Mouse (Mus musculus) intestine, postnatal 0 days (tissue): ENCODE measurements at regions not wholly inside any gene's neighbourhood (a gene's known extent, or its start where the extent isn't known, plus 50 kb on each side); places are given as distances from the start of the nearest gene placed in this dataset.

Experiments
- ATAC-seq: fragments of 200-750 bp; cut with Nextera tagmentation; 2 replicates; pipeline ENCODE4 v1.8.0; 2017; ENCODE audit warnings: mild to moderate bottlenecking, moderate TSS enrichment, moderate library complexity
- H3K27ac ChIP-seq: fragments of 300-500 bp; sonication (generic); 2 replicates; pipeline ENCODE4 v1.5.1; 2014; ENCODE audit warnings: mild to moderate bottlenecking, low read depth, low read length, moderate library complexity
- H3K27me3 ChIP-seq: fragments of 300-500 bp; sonication (generic); replicated peaks from 2 replicates; pipeline ENCODE4 v1.6.1; 2014; ENCODE audit warnings: low read length, mixed read lengths; ENCODE audit not compliant: control insufficient read depth, insufficient read depth
- H3K36me3 ChIP-seq: fragments of 300-500 bp; sonication (generic); 2 replicates; pipeline ENCODE4 v1.6.1; 2014; ENCODE audit warnings: mild to moderate bottlenecking, moderate library complexity; ENCODE audit not compliant: control insufficient read depth, insufficient read depth
- H3K4me1 ChIP-seq: fragments of 300-500 bp; sonication (generic); replicated peaks from 2 replicates; pipeline ENCODE4 v1.6.1; 2014; ENCODE audit warnings: antibody characterized with exemption, low read length, mixed read lengths; ENCODE audit not compliant: control insufficient read depth, insufficient read depth
- H3K4me2 ChIP-seq: fragments of 300-500 bp; sonication (generic); replicated peaks from 2 replicates; pipeline ENCODE4 v1.6.1; 2014; ENCODE audit warnings: low read depth, mild to moderate bottlenecking, moderate library complexity
- H3K4me3 ChIP-seq: fragments of 300-500 bp; sonication (generic); 2 replicates; pipeline ENCODE4 v1.5.1; 2014; ENCODE audit warnings: low read depth, low read length
- H3K9ac ChIP-seq: fragments of 300-500 bp; sonication (generic); 2 replicates; pipeline ENCODE4 v1.6.1; 2014; ENCODE audit warnings: mild to moderate bottlenecking, low read depth, low read length
- H3K9me3 ChIP-seq: fragments of 300-500 bp; sonication (generic); 2 replicates; pipeline ENCODE4 v1.6.1; 2016; ENCODE audit warnings: mixed run types; ENCODE audit not compliant: control insufficient read depth
- CTCF ChIP-seq: sonication (generic); IDR thresholded peaks from 2 replicates; pipeline ENCODE4 v1.5.1; 2016; ENCODE audit warnings: low read depth, mild to moderate bottlenecking, control low read depth, antibody characterized with exemption, moderate library complexity
- WGBS: fragments of 180-500 bp; shearing (Covaris S2); extraction: QIAGEN DNeasy Blood & Tissue Kit; methylation state at CpG from one replicate; pipeline ENCODE4 v1.1.7; 2014; 5-methylcytosine and 5-hydroxymethylcytosine counted together

- H3K4me1 ChIP-seq: no peaks in the 10 kb centered on the region
- no peak overlapping the region for H3K4me2 ChIP-seq
- no peaks in the 10 kb centered on the region for H3K36me3 ChIP-seq
- TF ChIP-seq CTCF: no peak
- H3K9ac ChIP-seq: no peak overlapping the region
- WGBS: 73% methylated on average over 2 of the region's 2 CpGs
- H3K27me3 ChIP-seq: no peaks in the 10 kb centered on the region
- H3K9me3 ChIP-seq: no peaks in the 10 kb centered on the region
- H3K27ac ChIP-seq: no peak overlapping the region
- ATAC-seq: no peak
- no peak overlapping the region for H3K4me3 ChIP-seq
Observed at GRCm38 (mm10) chr12:97218445-97218844, 1040.8 kb downstream of the Galc start.

GRCm38 (mm10) chr12:97217608-97218007 is 1041.7 kb downstream of the Galc start:
- Histone ChIP-seq H3K9ac (no peak overlapping the region), H3K4me3 (no peak overlapping the region), H3K36me3 (no peaks in the 10 kb centered on the region), H3K27me3 (no peaks in the 10 kb centered on the region), H3K4me1 (no peaks in the 10 kb centered on the region), H3K4me2 (no peak overlapping the region), H3K9me3 (no peaks in the 10 kb centered on the region), H3K27ac (no peak overlapping the region)
- 72% methylated on average over 7 of the region's 7 CpGs for WGBS
- ATAC-seq: no peak
- no peak for TF ChIP-seq CTCF

- Histone ChIP-seq H3K27me3 (no peaks in the 10 kb centered on the region), H3K4me3 (no peak overlapping the region), H3K27ac (no peak overlapping the region), H3K9me3 (no peaks in the 10 kb centered on the region), H3K4me1 (no peaks in the 10 kb centered on the region), H3K9ac (no peak overlapping the region), H3K4me2 (no peak overlapping the region), H3K36me3 (no peaks in the 10 kb centered on the region)
- TF ChIP-seq CTCF: no peak
- no peak for ATAC-seq
- 59% methylated on average over 3 of the region's 3 CpGs for WGBS
Observed at GRCm38 (mm10) chr12:97203636-97204389, 1055.4 kb downstream of the Galc start.

GRCm38 (mm10) chr12:97161853-97162252 is 1097.4 kb downstream of the Galc start:
- no peak for ATAC-seq
- no peaks in the 10 kb centered on the region for H3K36me3 ChIP-seq
- no peak for TF ChIP-seq CTCF
- no peak overlapping the region for H3K4me2 ChIP-seq
- H3K27me3 ChIP-seq: no peaks in the 10 kb centered on the region
- no peaks in the 10 kb centered on the region for H3K4me1 ChIP-seq
- no peak overlapping the region for H3K4me3 ChIP-seq
- no peak overlapping the region for H3K27ac ChIP-seq
- H3K9ac ChIP-seq: no peak overlapping the region
- H3K9me3 ChIP-seq: no peaks in the 10 kb centered on the region

GRCm38 (mm10) chr12:97161429-97161828 is 1097.8 kb downstream of the Galc start:
- no peaks in the 10 kb centered on the region for H3K4me1 ChIP-seq
- no peaks in the 10 kb centered on the region for H3K9me3 ChIP-seq
- no peak for ATAC-seq
- TF ChIP-seq CTCF: no peak
- no peak overlapping the region for H3K27ac ChIP-seq
- H3K27me3 ChIP-seq: no peaks in the 10 kb centered on the region
- no peak overlapping the region for H3K4me2 ChIP-seq
- H3K36me3 ChIP-seq: no peaks in the 10 kb centered on the region
- no peak overlapping the region for H3K9ac ChIP-seq
- 67% methylated on average over 9 of the region's 9 CpGs for WGBS
- H3K4me3 ChIP-seq: no peak overlapping the region

- no peaks in the 10 kb centered on the region for H3K4me1 ChIP-seq
- no peak overlapping the region for H3K9ac ChIP-seq
- H3K27ac ChIP-seq: no peak overlapping the region
- H3K27me3 ChIP-seq: no peaks in the 10 kb centered on the region
- H3K4me2 ChIP-seq: no peak overlapping the region
- no peaks in the 10 kb centered on the region for H3K36me3 ChIP-seq
- H3K4me3 ChIP-seq: no peak overlapping the region
- H3K9me3 ChIP-seq: no peaks in the 10 kb centered on the region
- no peak for TF ChIP-seq CTCF
- ATAC-seq: no peak
- WGBS: 67% methylated on average over 4 of the region's 4 CpGs
Observed at GRCm38 (mm10) chr12:97158332-97158731, 1100.9 kb downstream of the Galc start.

GRCm38 (mm10) chr12:97157748-97158147 is 1101.5 kb downstream of the Galc start:
- Histone ChIP-seq H3K4me2 (no peak overlapping the region), H3K36me3 (no peaks in the 10 kb centered on the region), H3K9me3 (no peaks in the 10 kb centered on the region), H3K27me3 (no peaks in the 10 kb centered on the region), H3K4me3 (no peak overlapping the region), H3K27ac (no peak overlapping the region), H3K9ac (no peak overlapping the region), H3K4me1 (no peaks in the 10 kb centered on the region)
- ATAC-seq: no peak
- TF ChIP-seq CTCF: no peak
